Mouse (Mus musculus): ENCODE results near the gene Ccdc30. TPM values are rescaled to one million over a fixed set of nuclear protein-coding genes. Genes with fewer than 3 reads are reported as not detected.

Gene Ccdc30
- polyA plus RNA-seq, 1 experiment from 2014 or later: 1.0 TPM

Other genes with a start within 250 kb of the Ccdc30 start
- gene Zfp691, start 241.3 kb downstream of the Ccdc30 start, polyA plus RNA-seq (2015; fragmentation: Nextera tagmentation; extraction: Ambion mirVana): 2.0 and 2.1 TPM in 2 replicates
- gene Ermap, start 225.5 kb downstream of the Ccdc30 start, polyA plus RNA-seq (2015; fragmentation: Nextera tagmentation; extraction: Ambion mirVana): 359 and 361 TPM in 2 replicates
- gene Svbp, start 220.2 kb downstream of the Ccdc30 start, polyA plus RNA-seq (2015; fragmentation: Nextera tagmentation; extraction: Ambion mirVana): 69.6 and 79.2 TPM in 2 replicates
- not detected in 2 replicates for gene Tmem269, start 197.3 kb downstream of the Ccdc30 start, polyA plus RNA-seq (2015; fragmentation: Nextera tagmentation; extraction: Ambion mirVana)
- 10.0 and 11.6 TPM in 2 replicates for gene AU022252, start 182.8 kb downstream of the Ccdc30 start, polyA plus RNA-seq (2015; fragmentation: Nextera tagmentation; extraction: Ambion mirVana)
- gene P3h1, start 182.6 kb downstream of the Ccdc30 start, polyA plus RNA-seq (2015; fragmentation: Nextera tagmentation; extraction: Ambion mirVana): 6.7 and 9.0 TPM in 2 replicates
- not detected in 2 replicates for gene Cldn19, start 160.1 kb downstream of the Ccdc30 start, polyA plus RNA-seq (2015; fragmentation: Nextera tagmentation; extraction: Ambion mirVana)
- 150 and 152 TPM in 2 replicates for gene Ybx1, start 120.9 kb downstream of the Ccdc30 start, polyA plus RNA-seq (2015; fragmentation: Nextera tagmentation; extraction: Ambion mirVana)
- 37.7 and 45.8 TPM in 2 replicates for gene Ppih, start 95.0 kb downstream of the Ccdc30 start, polyA plus RNA-seq (2015; fragmentation: Nextera tagmentation; extraction: Ambion mirVana)
- 12.9 and 13.3 TPM in 2 replicates for gene Ppcs, start 6.9 kb upstream of the Ccdc30 start, polyA plus RNA-seq (2015; fragmentation: Nextera tagmentation; extraction: Ambion mirVana)
- gene Zmynd12, start 7.3 kb upstream of the Ccdc30 start, polyA plus RNA-seq (2015; fragmentation: Nextera tagmentation; extraction: Ambion mirVana): 0.14 and 0.31 TPM in 2 replicates
- gene Rimkla, start 77.1 kb upstream of the Ccdc30 start, polyA plus RNA-seq (2015; fragmentation: Nextera tagmentation; extraction: Ambion mirVana): 0.05 TPM in 1 of 2 replicates, not detected in the other
- gene Foxj3, start 121.5 kb upstream of the Ccdc30 start, polyA plus RNA-seq (2015; fragmentation: Nextera tagmentation; extraction: Ambion mirVana): 5.3 and 5.4 TPM in 2 replicates
- 1.3 and 1.4 TPM in 2 replicates for gene Frg2f1, start 124.0 kb upstream of the Ccdc30 start, polyA plus RNA-seq (2015; fragmentation: Nextera tagmentation; extraction: Ambion mirVana)
- 0.55 TPM in 1 of 2 replicates, not detected in the other for gene Guca2a, start 222.2 kb upstream of the Ccdc30 start, polyA plus RNA-seq (2015; fragmentation: Nextera tagmentation; extraction: Ambion mirVana)
- gene Guca2b, start 243.4 kb upstream of the Ccdc30 start, polyA plus RNA-seq (2015; fragmentation: Nextera tagmentation; extraction: Ambion mirVana): 0.27 and 0.70 TPM in 2 replicates